Mouse (Mus musculus) left cerebral cortex, adult 8-10 months (tissue): ENCODE results near the gene Gbp3. TPM values are rescaled to one million over a fixed set of nuclear protein-coding genes. Genes with fewer than 3 reads are reported as not detected.
A peak's percentile ranks its signal among the peaks of the same experiment; 100 is the strongest.
"Not testable (repeated sequence)": the region's sequence is repeated elsewhere in the genome, so short reads cannot be mapped to it uniquely, and the experiment has no call there.

Source experiments
- DNase-seq, 2 experiments: peaks; one replicate each; pipeline ENCODE4 v3.0.0; 2022; ENCODE audit warnings: low spot score in 2 of 2
- total RNA-seq, 4 experiments: library from RNA; stranded (reverse); gene quantifications; 2 replicates each; pipeline ENCODE4 v1.2.4; 2022

The Gbp3 gene
- total RNA-seq = 10 to 100 TPM in 1 of 4 experiments, 1 to 10 TPM in 3; 7.9 to 11.0 (median 8.5) TPM

GRCm38 (mm10) chr3:142559632-142560228, at the start of gene Gbp3:
Gene Gbp3 (plus strand): TSS chr3:142560026.
- no peak for DNase-seq

- no peak for DNase-seq
These were observed 31.7 kb upstream of the Gbp3 start for GRCm38 (mm10) chr3:142528116-142528515.

- DNase-seq = no peak
These were observed 30.2 kb upstream of the Gbp3 start for GRCm38 (mm10) chr3:142529597-142529996.

GRCm38 (mm10) chr3:142530087-142530953, 29.5 kb upstream of the Gbp3 start, which contains the start of gene Gbp7:
Gene Gbp7 (plus strand): TSS chr3:142530342.
- DNase-seq = peak; percentile 6 to 16

- DNase-seq = no peak
These were observed 28.2 kb upstream of the Gbp3 start for GRCm38 (mm10) chr3:142531595-142531994.

GRCm38 (mm10) chr3:142533185-142533584, 26.6 kb upstream of the Gbp3 start:
- DNase-seq = no peak

- no peak for DNase-seq
These were observed 24.2 kb upstream of the Gbp3 start for GRCm38 (mm10) chr3:142535667-142536066.

- DNase-seq = no peak
These were observed 18.4 kb upstream of the Gbp3 start for GRCm38 (mm10) chr3:142541391-142541790.

- DNase-seq = not testable (repeated sequence)
These were observed 17.1 kb upstream of the Gbp3 start for GRCm38 (mm10) chr3:142542776-142543175.

- no peak for DNase-seq
These were observed 13.1 kb upstream of the Gbp3 start for GRCm38 (mm10) chr3:142546690-142547089.

GRCm38 (mm10) chr3:142550052-142550676, 9.7 kb upstream of the Gbp3 start:
- no peak for DNase-seq

- DNase-seq = no peak
These were observed 5.2 kb upstream of the Gbp3 start for GRCm38 (mm10) chr3:142554601-142555000.

- no peak for DNase-seq
These were observed 4.2 kb upstream of the Gbp3 start for GRCm38 (mm10) chr3:142555623-142556022.

- peak; percentile 46 to 68 for DNase-seq
These were observed 596 bp downstream of the Gbp3 start for GRCm38 (mm10) chr3:142560296-142560948.

GRCm38 (mm10) chr3:142561045-142561646, 1.3 kb downstream of the Gbp3 start:
- no peak for DNase-seq

GRCm38 (mm10) chr3:142561666-142562065, 1.8 kb downstream of the Gbp3 start:
- no peak for DNase-seq

- DNase-seq = not testable (repeated sequence)
These were observed 7.7 kb downstream of the Gbp3 start for GRCm38 (mm10) chr3:142567490-142567889.

- no peak for DNase-seq
These were observed 10.9 kb downstream of the Gbp3 start for GRCm38 (mm10) chr3:142570738-142571137.

- DNase-seq = no peak
These were observed 17.3 kb downstream of the Gbp3 start for GRCm38 (mm10) chr3:142577108-142577507.

GRCm38 (mm10) chr3:142578342-142578741, 18.5 kb downstream of the Gbp3 start:
- no peak for DNase-seq

- no peak for DNase-seq
These were observed 23.2 kb downstream of the Gbp3 start for GRCm38 (mm10) chr3:142583067-142583466.
